Mouse (Mus musculus) cerebellum, adult 18-20 months (tissue): ENCODE results near the gene Pla2g2c.
A peak's percentile ranks its signal among the peaks of the same experiment; 100 is the strongest.

Source experiments
- DNase-seq, 2 experiments: peaks; one replicate each; pipeline ENCODE4 v3.0.0; 2021

The Pla2g2c gene

DNA sequence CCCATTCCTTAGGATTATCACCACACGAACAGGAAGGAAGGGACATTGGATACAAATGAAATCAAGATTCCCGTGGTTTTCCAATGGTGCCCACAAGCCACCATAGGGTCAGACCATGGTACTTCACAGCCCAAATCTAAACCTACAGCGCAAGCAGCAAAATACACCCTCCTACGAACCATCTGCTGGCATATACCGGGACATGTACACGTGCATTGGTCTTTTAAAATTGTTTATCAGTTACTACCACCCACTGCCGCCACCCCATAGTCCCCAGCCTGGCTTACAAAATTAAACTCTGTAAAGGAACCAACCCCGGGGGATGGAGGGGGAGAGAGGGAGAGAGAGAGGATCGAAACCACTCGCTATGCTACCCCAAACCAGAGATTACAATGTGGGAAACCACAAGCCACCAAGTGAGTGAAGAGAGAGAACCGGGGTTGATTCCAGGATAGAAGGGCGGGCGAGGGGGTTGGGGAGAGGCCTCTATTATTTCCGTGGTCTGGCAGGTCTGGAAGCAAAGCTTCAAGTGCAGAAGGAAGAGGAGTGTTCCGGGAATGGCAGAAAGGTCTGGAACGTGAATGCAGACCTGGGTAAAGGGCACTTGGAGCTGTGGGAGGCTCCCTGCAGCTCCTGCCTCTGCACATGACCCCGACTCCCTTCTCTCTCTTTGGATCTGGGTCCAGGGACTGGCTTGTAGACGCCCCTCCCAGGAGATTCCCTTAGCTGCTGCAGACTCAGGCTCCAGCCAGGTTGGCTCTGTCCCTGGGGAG lies at the start of gene Pla2g2c:
Gene Pla2g2c, plus strand, starts transcription at position 439 of the 773 bp plus-strand sequence.
- no peak for DNase-seq

DNA sequence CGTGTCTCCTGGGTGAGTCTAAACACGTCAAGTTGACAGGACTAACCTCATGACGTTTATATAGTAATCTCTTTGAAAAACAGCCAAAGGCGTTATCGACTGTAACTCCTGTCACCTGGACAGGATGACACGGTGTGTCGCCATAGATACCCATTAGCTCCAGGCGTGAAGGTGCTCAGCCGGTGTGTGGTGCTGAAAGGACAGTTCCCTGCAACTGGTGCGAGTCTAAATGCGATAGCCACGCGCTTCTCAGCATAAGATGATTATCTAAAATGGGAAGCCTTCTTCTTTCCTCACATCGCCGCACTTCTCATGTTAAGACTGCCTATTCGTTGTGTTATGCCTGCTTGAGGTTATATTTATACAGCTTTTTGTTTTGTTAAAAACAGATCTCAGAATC lies 48.1 kb upstream of the Pla2g2c start:
- no peak for DNase-seq

DNA sequence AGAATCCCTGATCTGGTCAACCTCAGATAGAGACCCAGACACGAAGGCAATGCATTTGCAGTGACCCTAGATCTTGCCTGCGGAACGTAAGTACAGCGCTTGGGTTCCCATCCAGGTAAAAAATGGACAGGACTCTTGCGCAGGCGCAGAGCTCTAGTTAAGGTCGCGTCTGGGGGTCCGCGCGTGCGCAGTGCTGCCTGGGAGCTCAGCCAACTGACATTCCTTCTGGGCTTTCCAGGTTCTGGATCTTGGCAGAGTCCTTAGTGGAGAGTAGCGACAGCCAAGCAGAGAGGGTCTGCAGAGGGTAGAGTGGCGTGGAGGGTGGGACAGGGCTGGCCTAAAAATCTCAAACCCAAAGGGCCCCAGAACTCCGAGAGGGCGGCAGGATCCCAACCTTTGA lies 47.0 kb upstream of the Pla2g2c start:
- peak; percentile 36 to 64 for DNase-seq

DNA sequence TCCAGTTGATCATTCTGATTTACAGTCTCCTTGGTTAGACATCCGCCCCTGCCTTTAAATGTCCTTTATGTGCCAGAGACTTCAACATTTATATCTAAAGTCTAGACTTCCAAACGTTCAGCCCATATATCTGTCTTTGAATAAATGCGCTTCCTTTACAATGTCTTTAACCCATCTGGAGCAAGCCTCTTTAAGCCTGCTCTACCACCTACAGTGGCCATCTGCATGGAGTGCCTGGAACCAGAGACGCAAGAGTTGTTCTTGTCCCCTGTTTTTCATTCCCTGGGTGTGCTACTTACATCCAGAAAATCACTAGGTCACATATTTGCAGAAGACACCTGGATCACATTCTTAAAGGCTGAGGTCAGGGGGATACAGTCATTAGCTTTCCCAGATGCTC lies 44.5 kb upstream of the Pla2g2c start:
- DNase-seq, result no peak

DNA sequence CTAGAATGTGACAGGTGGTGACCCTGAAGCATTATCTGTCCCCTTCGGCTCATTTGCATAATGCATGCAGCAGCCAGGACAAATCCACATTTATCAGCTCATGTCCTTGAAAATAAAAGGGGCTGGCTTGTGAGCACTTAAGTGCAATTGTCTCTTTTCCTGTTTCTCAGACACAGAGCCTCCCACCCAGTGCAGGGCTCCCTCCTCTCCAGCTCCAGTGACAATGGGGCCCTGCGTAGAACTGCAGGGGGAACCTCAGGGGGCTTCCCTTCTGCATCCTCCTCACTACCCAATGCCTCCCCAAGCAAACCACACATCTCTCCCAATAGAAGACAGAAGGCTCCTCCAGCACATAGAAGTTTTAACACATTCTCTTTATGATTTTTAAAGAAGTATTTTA lies 41.8 kb upstream of the Pla2g2c start:
- DNase-seq, result no peak

DNA sequence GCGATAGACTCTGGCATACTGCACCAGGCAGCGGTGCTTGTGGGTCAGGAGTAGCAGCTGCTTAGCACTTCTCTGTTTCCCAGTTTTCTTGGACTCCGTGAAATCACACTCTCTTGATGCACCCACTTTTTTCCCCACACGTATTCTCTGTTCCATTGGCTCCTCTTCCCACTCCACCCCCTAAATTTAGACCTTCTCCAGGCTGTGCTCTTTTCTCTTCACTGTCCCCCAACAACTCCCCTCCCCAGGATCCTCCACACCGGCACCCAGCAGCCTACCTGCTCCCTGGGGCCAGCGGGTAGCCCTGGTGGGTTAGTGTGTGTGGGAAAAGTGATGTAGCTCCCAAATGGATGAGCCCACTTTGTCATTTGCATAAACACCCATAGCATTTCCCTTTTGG lies 38.8 kb upstream of the Pla2g2c start:
- no peak for DNase-seq

DNA sequence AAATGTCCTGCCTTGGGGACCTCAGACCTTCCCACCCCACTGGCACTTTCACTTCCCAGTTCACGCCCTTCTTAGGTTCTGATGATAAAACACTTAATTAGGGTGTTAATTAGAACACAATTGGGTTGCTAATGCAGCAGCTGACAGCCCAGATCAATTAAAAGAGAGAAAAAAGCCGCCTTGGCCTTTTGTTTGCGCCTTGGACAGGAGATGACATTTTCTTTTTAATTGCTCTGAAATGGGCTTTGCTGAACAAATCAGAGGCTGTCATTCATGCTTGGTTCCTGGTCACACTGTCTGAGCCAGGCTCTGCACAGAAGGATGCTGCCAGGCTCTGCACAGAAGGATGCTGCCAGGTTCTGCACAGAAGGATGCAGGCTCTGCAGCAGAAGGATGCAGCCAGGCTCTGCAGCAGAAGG lies 35.5 kb upstream of the Pla2g2c start:
- no peak for DNase-seq

DNA sequence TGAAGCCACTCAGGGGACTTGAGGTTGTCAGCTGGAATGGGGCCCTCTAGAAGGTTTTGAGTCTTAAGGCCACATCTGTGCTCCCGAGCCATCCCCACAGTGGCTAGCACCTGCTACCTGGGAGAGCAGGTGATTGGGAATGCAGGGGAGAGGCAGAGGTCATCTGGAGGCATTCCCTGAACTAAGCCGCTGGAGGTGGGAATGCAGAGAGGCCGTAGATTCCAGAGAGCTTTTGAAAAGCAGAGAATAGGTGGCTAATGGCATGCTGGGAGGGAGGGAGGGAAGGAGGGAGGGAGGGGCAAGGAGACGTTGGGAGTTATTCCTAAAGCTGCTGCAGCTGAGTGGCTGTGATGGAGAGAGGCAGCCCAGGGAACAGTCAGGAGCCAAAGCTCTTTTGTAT lies 34.0 kb upstream of the Pla2g2c start:
- DNase-seq, result no peak

DNA sequence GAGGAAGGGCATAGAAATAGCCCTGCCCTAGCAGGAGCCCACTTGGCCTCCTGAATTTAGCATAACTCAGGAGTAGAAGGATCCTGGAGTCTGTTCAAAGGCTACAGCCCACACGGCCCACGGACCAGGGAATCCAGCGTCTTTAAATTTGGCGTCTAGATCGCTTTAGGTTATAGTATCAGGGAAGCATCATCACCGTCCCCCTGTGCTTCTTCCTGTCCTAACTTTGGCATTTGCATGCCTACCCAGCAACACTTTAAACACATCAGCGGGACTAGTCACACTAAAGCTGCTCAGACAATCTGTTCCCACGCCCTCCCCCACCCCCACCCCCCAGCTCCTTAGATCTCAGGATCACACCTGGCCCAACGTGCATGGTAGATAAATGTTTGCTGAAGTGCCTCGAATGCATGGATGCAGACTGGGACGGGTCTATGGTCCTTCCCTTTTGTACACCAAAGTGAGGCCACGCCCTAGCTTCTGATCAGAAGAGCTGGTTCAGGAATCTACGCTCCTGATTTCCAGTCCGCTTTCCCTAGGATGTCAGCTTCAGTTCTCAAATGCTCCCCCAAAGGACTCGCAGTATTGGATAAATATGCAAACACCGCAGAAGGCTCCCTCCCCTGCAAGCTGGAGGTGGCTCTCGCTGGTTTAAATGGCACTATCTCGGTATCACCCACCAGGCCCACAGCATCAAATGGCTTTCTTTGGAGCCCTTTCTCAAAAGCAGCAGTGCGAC lies 33.0 kb upstream of the Pla2g2c start:
- DNase-seq, result no peak

DNA sequence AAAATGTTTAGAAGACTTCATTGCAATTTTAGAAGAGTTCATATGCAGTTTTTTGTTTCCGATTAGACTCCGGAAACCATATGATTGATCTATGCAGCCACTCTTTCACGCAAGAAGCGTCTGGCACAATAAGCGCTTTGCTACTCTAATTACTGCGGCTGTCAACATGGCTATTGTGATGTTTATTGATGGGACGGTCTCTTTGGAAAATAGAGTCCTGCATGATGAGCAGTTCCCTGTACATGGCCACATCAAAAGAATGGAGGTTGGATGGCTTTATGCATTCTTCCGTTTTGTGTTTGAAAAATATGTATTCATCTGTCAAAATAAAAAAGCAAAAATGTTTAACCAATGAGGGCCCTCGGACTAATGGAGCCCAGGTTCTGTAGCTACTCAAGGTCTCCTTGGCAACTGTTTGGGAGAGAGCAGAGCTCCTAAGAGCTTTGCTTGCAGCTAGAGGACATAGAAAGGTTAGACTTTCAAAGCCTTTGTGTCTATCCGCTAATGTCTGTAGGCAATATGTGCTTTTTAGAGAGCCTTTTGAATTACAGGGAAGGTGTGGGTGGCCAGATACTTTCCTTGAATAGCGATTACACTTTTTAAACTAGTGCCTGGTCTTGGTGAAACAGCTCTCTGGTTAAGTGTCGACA lies 31.4 kb upstream of the Pla2g2c start:
- DNase-seq, result no peak

DNA sequence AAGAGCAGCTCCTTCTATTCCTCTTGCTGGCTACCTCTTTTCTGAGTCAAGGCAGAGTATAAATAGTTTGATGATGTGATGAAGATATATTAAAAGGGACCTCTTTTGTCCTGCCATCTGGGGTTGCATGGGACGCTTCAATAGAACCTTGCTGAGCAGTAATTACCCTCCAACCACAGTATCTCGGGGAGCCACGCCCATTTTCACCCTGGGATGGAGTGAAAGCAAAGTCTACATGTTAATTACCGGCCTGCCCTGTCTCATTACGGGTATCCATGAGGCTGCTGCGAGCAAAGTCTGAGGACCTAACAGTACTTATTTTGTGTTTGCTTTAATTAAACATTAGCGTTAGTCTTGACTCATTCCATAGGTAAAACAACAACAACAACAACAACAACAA lies 27.9 kb upstream of the Pla2g2c start:
- no peak for DNase-seq

DNA sequence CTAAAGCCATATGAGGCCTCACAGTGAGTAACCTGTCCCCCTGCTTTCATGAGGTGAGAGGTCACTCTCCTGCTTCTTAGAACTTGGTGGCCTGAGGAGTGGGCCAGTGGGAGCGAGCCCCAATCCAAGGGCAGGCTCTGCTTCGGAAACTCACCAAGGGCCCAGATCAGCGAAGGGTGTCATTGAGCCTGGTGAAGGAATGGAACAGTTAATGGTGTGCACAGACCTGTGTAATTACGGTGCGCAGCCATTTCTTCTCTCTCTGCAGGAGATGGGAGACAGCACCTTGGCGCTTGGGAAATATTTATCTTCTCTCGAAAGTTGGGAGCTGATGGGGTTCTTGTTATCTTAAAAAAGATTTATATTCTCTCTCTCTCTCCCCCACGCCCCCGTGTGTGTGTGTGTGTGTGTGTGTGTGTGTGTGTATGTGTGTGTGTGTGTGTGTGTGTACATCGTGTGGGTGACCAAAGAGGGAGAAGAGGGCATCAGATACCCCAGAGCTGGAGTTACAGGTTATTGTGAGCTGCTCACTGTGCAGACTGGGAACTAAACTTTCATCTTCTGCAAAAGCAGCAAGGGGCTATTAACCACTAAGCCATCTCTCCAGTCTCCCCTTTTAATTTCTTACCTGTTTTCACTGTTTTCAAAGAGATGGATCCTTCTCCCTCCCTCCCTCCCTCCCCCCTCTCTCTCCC lies 27.3 kb upstream of the Pla2g2c start:
- no peak for DNase-seq

DNA sequence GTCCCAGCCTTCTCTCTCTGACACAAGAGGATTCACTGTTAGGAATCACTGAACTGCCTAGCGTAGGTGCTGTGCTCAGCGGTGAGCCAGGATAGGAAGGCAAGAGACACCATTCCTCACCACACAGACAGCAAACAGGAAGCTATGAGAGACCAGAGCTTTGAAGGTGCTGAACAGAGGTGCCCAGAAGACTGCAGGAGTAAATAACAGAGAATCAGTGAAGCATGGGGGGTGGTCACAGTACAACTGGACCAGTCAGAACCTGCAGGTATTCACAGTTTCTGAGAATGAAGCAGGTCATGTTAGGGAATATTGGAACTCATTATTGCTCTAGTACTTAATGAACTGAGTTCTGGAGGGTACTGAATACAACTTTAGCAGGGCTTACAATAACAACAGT lies 26.3 kb upstream of the Pla2g2c start:
- no peak for DNase-seq

DNA sequence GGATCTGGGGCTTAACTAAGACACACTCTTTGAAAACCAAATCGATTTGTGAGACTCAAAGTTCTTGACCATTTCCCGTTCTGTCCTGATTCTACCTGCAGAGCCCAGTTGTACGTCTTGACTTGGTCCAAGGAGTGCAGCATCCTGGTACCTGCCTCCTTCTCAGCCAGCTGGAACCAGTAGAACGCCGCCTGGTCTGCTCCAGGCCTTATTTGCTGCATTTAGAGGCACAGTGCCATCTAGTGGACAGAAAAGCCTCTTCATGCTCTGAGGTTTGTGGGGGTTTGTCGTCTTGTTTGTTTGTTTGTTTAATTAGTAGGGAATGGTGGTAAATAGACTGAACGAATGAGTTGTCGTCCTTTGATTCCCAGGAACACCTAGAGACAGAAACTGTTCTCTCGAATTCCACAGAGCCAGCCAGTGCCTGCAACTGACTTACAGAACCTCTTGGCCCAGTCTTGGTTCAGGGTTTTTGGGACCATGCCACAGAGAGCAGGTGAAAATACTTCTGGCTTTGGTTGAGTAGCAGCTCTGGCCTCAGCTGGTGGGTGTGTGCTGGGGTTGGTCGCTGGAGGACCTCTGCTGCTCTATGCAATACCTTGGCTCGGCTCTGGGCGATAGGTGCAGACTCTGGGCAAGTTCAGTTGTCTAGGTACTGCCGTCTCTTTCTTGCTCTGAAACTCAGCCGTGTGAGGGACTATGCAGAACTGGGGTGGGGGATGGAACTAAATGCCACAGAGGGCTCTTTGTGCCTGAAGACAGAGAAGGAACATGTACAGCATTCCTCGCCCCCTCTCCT lies 24.2 kb upstream of the Pla2g2c start:
- DNase-seq, result peak; percentile 72 to 74

DNA sequence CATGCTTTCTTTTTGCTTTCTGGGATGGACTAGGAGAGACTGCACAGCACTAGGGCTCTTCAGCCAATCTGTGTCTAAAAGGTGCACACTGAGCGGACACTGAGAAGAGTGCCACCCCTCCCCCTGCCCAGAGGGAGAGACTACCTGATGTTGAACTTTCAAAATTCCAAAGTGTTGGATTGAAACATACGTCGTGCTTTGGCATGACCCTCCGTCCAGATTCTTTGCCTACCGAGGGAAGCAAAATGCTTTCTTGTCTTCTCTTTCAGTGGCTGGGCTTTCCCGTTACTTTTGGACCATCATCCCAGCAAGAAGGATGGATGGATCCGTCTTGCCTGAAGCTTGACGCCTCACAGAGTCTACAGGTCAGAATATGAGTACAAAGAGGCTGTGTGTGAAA lies 23.5 kb upstream of the Pla2g2c start:
- DNase-seq, result no peak

DNA sequence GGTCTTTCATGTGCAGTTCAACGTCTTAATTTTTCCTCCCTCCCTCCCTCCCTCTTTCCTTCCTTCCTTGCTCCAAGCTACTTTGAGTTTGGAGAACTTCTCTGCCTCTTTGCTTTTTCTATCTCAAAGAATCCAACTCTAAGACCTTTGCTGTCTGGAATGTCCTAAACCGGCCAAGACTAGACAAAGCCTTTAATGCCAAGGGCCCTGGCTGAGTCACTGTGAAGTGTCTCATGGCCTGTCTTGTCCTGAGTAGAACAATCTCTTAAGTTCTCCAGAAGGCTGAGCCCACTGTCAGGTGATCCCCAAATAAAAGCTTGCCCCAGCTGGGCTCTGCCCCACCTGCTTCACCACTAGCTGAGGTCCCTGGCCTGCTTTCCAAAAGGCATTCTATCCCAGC lies 22.6 kb upstream of the Pla2g2c start:
- DNase-seq, result no peak

DNA sequence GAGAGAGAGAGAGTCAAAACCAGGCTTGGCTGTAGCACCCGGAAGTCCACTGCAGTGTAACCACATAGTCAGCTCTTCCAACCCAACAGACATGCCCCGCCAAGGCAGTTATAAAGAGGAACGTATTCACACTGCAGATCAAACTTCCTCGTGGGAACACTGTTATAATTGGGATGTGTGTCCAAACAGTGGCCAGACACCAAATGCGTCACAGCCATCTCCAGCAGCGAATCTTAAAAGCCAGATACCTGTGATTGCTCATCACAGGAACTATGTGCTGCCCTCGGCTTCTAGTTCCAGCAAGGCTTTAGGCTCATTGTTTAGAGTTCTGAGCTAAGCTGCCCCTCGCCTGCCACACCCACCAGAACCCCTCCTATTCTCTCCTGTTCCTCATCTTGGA lies 22.1 kb upstream of the Pla2g2c start:
- no peak for DNase-seq

DNA sequence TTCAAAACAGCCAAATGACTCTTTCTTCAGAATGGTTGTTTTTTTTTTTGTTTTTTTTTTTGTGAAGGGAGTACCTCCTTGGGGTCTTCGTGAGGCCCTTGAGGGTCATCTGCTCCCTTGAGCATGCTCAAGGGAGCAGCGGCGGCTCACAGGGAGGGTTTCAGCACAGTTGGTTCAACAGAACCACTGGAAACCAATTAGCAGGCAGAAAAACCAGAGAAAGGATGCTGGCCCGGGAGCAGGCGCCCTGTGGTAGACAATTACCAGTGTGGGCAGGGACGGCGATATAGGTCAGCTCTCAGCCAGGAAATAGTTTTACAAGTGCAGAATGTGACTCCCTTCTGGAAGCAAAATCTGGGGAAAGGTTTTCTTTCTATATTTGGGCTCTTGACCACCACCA lies 21.0 kb upstream of the Pla2g2c start:
- no peak for DNase-seq

DNA sequence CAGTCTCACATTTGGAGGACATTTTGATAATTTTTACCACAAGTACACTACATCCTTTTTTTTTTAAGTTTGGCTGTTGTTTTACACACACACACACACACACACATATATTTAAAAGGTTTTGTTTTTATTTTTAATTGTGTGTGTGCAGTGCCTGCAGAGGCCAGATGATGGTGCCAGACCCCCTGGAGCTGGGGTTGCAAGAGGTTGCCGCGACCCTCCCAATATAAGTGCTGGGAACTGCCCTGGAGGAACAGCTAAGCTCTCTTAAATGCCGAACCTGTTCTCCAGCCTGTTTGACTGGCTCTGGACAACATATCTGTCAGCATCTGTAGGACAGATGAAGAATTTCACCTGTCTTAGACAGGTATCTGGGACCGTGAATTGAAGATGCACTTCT lies 20.4 kb upstream of the Pla2g2c start:
- DNase-seq, result no peak

DNA sequence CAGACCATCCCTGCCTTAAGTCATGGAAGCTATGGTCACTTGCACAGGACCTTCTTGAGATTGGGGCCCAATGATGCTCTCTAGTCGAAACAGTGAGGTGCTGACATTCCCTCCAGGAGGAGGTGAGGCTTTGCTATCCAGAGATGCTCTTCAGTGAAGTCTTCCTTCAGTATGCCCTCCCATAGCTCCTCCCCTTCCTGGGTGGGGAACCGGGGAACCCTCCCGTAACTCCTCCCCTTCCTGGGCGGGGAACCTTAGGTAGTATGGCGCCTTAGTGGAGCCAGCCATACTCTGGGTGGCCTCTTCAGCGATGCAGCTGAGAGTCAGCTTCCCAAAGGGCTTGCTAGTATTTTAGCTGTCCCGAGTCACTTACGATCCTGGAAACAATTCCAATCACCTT lies 18.0 kb upstream of the Pla2g2c start:
- no peak for DNase-seq

DNA sequence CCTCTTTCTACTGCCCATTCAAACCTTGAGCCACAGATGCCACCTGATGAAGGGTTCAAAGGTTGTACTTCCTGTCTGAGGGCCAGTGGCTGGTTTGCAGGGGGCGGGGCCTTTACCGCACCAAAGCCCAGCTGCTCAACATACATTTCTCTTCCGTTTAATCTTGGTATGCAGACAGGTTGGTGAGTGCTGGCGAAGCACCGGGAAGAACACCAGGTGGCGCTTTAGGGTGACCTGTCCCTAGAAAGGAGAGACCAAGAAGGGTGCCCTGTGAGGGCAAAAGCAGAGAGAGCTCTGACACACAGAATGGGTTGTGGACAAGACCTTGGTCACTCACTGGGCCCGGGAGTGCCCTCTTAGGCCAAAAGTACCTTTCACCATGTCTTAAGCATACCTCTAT lies 16.0 kb upstream of the Pla2g2c start:
- peak; percentile 82 to 84 for DNase-seq

DNA sequence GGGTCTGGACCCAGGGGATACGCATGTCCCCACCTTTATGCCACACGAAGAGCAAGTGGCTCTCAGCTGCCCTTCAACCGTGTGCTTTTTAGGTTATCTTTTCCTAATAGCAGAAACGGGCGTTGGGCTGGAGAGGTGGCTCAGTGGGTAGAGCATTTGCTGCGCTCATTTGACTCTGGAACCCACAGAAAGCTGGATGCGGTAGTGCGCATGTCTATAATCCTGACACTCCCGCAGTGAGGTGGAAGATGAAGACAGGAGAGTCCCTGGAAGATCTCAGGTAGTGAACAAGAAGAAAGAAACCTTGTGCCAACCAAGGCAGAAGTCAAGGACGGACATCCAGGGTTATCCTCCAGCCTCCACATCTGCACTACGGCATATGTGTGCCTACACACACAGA lies 15.3 kb upstream of the Pla2g2c start:
- DNase-seq, result peak in 1 of 2 experiments; percentile 30

DNA sequence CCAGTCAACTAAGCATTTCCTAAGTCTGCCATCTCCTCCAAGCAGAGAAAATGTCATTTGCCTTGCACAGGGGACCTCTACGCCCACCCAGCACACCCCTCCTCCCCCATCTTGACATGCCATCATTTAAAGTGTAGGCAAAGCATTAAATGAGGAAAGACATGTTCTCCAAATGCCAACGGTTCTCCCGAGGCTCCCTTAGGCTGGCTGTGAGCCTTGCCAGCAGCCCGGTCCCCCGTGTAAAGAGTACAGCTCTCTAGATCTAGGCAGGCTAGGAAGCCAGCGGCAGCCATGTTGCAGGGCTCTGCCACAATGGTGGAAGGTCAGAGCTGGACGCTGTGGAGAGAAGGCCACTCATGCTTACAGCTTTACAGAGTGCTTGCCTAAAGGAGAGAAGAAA lies 14.6 kb upstream of the Pla2g2c start:
- DNase-seq, result peak; percentile 39 to 58
